Mouse (Mus musculus): Measurements from ENCODE around the gene Dusp22. TPM values are rescaled to one million over a fixed set of nuclear protein-coding genes. Genes with fewer than 3 reads are reported as not detected.

The Dusp22 gene
- polyA plus RNA-seq, 1 experiment from 2014 or later = 19.0 TPM

DNA sequence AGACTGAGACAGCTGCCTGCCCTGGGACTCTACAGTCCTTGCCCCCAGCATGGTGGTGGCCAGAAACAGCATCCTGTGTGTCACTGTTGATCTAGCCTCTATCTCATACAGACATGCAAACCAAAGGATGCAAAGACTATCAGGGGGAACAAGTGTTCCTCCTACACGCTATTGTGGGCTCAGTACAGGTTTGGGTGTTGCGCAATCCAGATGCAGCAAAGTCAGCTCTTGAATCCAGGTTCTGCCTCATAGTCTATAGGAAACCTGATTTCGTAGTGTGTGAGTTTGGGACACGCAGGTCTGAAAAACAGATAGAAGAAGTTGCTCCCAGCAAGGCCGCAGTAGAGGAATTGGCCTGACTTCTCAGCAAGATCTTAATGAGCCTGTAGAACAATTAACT, 42.9 kb downstream of the Dusp22 start:
- Histone ChIP-seq H3K4me3 (ENCODE audit: low read depth, low read length) (no peak overlapping the region), H3K27ac (ENCODE audit: low read depth, low read length) (no peak overlapping the region), H3K27me3 (ENCODE audit: control insufficient read depth, insufficient read depth, low read length) (no peaks in the 10 kb centered on the region), H3K9ac (ENCODE audit: low read depth, low read length) (no peak overlapping the region), H3K4me2 (replicated peaks; ENCODE audit: low read depth, low read length) (no peak overlapping the region), H3K4me1 (replicated peaks; ENCODE audit: control insufficient read depth, insufficient read depth, low read length) (no peaks in the 10 kb centered on the region), H3K9me3 (ENCODE audit: control insufficient read depth, low read length) (no peaks in the 10 kb centered on the region), H3K36me3 (ENCODE audit: control insufficient read depth, insufficient read depth, low read length) (no peaks in the 10 kb centered on the region)
- DNase-seq (ENCODE audit: low spot score) (no peak), ATAC-seq (ENCODE audit: low FRiP score) (no peak)
- WGBS = 97% methylated on average over 5 of the region's 5 CpGs

DNA sequence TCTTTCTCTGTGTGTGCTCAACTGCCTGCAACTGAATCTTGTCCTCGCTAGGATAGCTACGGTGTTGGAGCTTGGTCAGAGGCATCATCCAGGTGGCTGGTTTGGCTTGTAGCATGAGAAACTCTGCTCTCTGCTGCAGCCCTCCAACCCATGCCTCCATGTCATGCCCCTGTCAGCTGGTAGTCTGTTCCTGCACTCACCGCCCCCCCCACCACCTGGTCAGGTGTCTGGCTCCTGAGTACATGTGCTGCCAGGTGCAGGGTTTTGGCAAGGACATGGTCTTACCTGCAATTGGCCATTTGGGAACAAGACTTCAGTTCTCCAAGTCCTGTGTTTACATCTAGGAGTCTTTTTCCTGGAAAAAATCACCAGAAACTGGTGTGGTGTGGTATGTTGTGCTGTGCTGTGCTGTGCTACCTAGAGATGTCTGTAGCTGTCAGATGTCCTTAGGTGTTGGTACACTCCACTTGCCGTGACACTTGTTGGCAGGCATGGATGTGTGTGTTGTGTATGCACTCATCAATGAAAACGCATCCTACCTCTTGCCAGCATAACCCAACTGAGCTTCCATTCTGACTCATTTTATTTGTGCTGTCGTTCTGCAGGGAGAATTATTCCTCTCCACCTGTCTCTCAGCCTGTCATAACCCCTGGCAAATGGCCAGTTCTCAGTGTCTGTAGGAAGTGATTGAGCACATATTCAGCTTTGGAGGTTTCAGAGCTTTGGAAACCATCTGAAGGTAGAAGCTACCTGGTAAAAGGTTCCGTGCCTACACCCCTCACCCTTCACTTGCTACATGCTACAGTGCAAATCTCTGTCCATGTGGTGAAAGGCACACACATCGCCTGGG, 44.7 kb downstream of the Dusp22 start:
- Histone ChIP-seq H3K9ac (ENCODE audit: low read depth, low read length) (no peak overlapping the region), H3K36me3 (ENCODE audit: control insufficient read depth, insufficient read depth, low read length) (no peaks in the 10 kb centered on the region), H3K9me3 (ENCODE audit: control insufficient read depth, low read length) (no peaks in the 10 kb centered on the region), H3K27me3 (ENCODE audit: control insufficient read depth, insufficient read depth, low read length) (no peaks in the 10 kb centered on the region), H3K4me3 (ENCODE audit: low read depth, low read length) (no peak overlapping the region), H3K27ac (ENCODE audit: low read depth, low read length) (no peak overlapping the region), H3K4me2 (replicated peaks; ENCODE audit: low read depth, low read length) (no peak overlapping the region), H3K4me1 (replicated peaks; ENCODE audit: control insufficient read depth, insufficient read depth, low read length) (no peaks in the 10 kb centered on the region)
- ATAC-seq (ENCODE audit: low FRiP score) (no peak), DNase-seq (ENCODE audit: low spot score) (no peak)
- 84% methylated on average over 8 of the region's 8 CpGs for WGBS

DNA sequence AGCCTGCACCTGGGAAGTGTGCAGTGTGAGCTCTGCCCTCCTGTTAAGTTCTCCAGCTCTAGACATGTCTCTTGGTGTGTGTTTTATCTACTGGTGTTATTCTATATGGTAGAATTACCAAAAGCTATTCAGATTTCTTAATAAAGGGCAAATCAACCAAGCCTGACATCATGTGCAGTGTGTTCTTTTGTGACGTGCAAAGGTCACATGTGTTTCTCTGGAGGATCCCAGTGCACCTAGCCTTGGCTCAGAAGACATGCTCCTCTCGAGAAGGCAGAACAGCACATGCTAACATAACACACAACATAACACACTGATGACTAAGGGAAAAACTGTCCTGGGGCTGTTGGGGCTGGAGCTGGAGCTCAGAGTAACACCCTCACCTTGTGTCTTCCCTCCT, 51.3 kb downstream of the Dusp22 start:
- H3K4me1 ChIP-seq (replicated peaks; ENCODE audit: control insufficient read depth, insufficient read depth, low read length) = no peaks in the 10 kb centered on the region
- no peak for ATAC-seq (ENCODE audit: low FRiP score)
- H3K9ac ChIP-seq (ENCODE audit: low read depth, low read length) = no peak overlapping the region
- no peak overlapping the region for H3K4me2 ChIP-seq (replicated peaks; ENCODE audit: low read depth, low read length)
- no peaks in the 10 kb centered on the region for H3K36me3 ChIP-seq (ENCODE audit: control insufficient read depth, insufficient read depth, low read length)
- no peaks in the 10 kb centered on the region for H3K9me3 ChIP-seq (ENCODE audit: control insufficient read depth, low read length)
- H3K27me3 ChIP-seq (ENCODE audit: control insufficient read depth, insufficient read depth, low read length) = no peaks in the 10 kb centered on the region
- no peak overlapping the region for H3K27ac ChIP-seq (ENCODE audit: low read depth, low read length)
- DNase-seq (ENCODE audit: low spot score) = no peak
- WGBS = 82% methylated on average over 2 of the region's 2 CpGs
- H3K4me3 ChIP-seq (ENCODE audit: low read depth, low read length) = no peak overlapping the region

DNA sequence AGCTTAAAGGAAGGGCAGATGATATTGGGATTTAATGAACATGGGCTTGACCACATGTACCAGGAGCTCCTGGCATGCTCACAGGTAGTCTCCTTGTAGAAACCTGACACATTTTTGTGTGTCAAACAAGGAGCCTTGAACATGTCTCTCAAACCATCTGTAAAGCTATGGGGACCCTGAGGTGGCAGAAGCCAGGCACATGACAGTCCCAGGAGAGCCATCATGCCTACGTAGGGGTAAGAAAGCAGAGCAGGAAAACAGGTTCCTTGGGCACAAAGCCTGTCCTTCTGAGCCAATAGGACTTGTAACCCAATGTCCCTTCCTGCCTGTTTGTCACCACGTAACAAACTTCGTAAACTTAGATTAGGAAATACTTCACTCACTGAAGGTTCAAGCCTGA, 51.9 kb downstream of the Dusp22 start:
- no peaks in the 10 kb centered on the region for H3K4me1 ChIP-seq (replicated peaks; ENCODE audit: control insufficient read depth, insufficient read depth, low read length)
- ATAC-seq (ENCODE audit: low FRiP score) (no peak), DNase-seq (ENCODE audit: low spot score) (no peak)
- no peak overlapping the region for H3K4me2 ChIP-seq (replicated peaks; ENCODE audit: low read depth, low read length)
- no peak overlapping the region for H3K9ac ChIP-seq (ENCODE audit: low read depth, low read length)
- 88% methylated on average over 3 of the region's 3 CpGs for WGBS
- no peaks in the 10 kb centered on the region for H3K36me3 ChIP-seq (ENCODE audit: control insufficient read depth, insufficient read depth, low read length)
- no peaks in the 10 kb centered on the region for H3K27me3 ChIP-seq (ENCODE audit: control insufficient read depth, insufficient read depth, low read length)
- H3K9me3 ChIP-seq (ENCODE audit: control insufficient read depth, low read length) = no peaks in the 10 kb centered on the region
- no peak overlapping the region for H3K27ac ChIP-seq (ENCODE audit: low read depth, low read length)
- H3K4me3 ChIP-seq (ENCODE audit: low read depth, low read length) = no peak overlapping the region

DNA sequence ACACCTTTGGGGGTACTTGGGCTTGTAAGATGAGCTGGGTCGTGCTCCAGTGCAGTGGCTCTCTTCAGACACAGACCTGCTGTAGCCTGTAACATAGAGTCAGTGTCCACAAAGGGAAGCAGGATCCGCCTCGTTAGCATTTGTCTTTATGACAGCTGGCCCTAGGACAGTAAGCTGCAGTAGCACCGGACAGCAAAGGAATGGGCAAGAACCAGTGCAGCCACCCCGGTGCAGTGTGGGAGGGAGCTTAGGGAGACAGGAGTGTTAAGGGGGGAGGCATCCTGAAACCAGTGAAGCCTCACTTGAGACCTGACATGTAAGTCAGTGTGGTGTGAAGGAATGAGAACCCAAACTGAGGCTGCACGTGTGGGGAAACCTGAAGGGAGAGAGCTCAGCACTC, 52.5 kb downstream of the Dusp22 start:
- DNase-seq (ENCODE audit: low spot score) (no peak), ATAC-seq (ENCODE audit: low FRiP score) (no peak)
- Histone ChIP-seq H3K27me3 (ENCODE audit: control insufficient read depth, insufficient read depth, low read length) (no peaks in the 10 kb centered on the region), H3K9ac (ENCODE audit: low read depth, low read length) (no peak overlapping the region), H3K4me2 (replicated peaks; ENCODE audit: low read depth, low read length) (no peak overlapping the region), H3K27ac (ENCODE audit: low read depth, low read length) (no peak overlapping the region), H3K4me1 (replicated peaks; ENCODE audit: control insufficient read depth, insufficient read depth, low read length) (no peaks in the 10 kb centered on the region), H3K4me3 (ENCODE audit: low read depth, low read length) (no peak overlapping the region), H3K9me3 (ENCODE audit: control insufficient read depth, low read length) (no peaks in the 10 kb centered on the region), H3K36me3 (ENCODE audit: control insufficient read depth, insufficient read depth, low read length) (no peaks in the 10 kb centered on the region)
- WGBS = 78% methylated on average over 6 of the region's 6 CpGs

DNA sequence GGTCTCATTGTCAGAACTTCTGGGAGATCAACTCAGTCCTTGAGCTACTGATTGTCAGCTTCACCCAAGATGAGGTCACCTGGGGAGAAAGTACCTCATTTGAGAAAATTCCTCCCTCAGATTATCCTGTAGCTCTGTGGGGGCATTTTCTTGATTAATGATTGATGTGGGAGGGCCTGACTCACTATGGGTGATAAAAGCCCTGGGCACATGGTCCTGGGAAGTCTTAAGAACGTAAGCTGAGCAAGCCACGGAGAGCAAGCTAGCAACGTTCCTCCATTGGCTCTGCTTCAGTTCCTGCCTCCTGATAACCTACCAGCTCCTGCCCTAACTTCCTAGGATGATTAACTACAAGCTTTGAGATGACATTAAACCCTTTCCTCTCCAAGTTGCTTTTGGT, 53.8 kb downstream of the Dusp22 start:
- Histone ChIP-seq H3K9me3 (ENCODE audit: control insufficient read depth, low read length) (no peaks in the 10 kb centered on the region), H3K4me3 (ENCODE audit: low read depth, low read length) (no peak overlapping the region), H3K4me2 (replicated peaks; ENCODE audit: low read depth, low read length) (no peak overlapping the region), H3K9ac (ENCODE audit: low read depth, low read length) (no peak overlapping the region), H3K27me3 (ENCODE audit: control insufficient read depth, insufficient read depth, low read length) (no peaks in the 10 kb centered on the region), H3K27ac (ENCODE audit: low read depth, low read length) (no peak overlapping the region), H3K4me1 (replicated peaks; ENCODE audit: control insufficient read depth, insufficient read depth, low read length) (no peaks in the 10 kb centered on the region), H3K36me3 (ENCODE audit: control insufficient read depth, insufficient read depth, low read length) (no peaks in the 10 kb centered on the region)
- DNase-seq (ENCODE audit: low spot score) (no peak), ATAC-seq (ENCODE audit: low FRiP score) (no peak)
- 77% methylated on average over 3 of the region's 3 CpGs for WGBS

DNA sequence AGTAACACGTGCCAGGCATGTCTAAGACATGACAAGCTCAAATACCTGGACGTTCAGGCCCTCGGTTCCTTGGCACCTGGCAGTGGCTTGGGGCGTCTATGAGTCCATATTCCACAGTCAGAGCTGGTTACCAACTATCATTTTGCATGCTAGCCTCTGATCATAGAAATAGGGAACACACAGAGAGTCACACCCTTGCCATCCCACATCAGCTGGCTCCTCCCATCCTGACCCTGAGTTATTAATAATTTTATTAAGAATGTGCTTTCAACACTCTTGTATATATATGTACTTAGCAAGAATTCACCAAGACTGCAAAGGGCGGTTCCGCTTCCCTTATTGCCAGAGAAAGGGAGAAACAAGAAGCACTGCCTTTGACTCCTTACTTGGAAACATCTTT, 54.8 kb downstream of the Dusp22 start:
- ATAC-seq (ENCODE audit: low FRiP score) (no peak), DNase-seq (ENCODE audit: low spot score) (no peak)
- H3K4me2 ChIP-seq (replicated peaks; ENCODE audit: low read depth, low read length) = no peak overlapping the region
- no peak overlapping the region for H3K4me3 ChIP-seq (ENCODE audit: low read depth, low read length)
- 92% methylated on average over 6 of the region's 6 CpGs for WGBS
- no peaks in the 10 kb centered on the region for H3K27me3 ChIP-seq (ENCODE audit: control insufficient read depth, insufficient read depth, low read length)
- H3K4me1 ChIP-seq (replicated peaks; ENCODE audit: control insufficient read depth, insufficient read depth, low read length) = no peaks in the 10 kb centered on the region
- H3K9me3 ChIP-seq (ENCODE audit: control insufficient read depth, low read length) = no peaks in the 10 kb centered on the region
- H3K36me3 ChIP-seq (ENCODE audit: control insufficient read depth, insufficient read depth, low read length) = no peaks in the 10 kb centered on the region
- no peak overlapping the region for H3K27ac ChIP-seq (ENCODE audit: low read depth, low read length)
- H3K9ac ChIP-seq (ENCODE audit: low read depth, low read length) = no peak overlapping the region

DNA sequence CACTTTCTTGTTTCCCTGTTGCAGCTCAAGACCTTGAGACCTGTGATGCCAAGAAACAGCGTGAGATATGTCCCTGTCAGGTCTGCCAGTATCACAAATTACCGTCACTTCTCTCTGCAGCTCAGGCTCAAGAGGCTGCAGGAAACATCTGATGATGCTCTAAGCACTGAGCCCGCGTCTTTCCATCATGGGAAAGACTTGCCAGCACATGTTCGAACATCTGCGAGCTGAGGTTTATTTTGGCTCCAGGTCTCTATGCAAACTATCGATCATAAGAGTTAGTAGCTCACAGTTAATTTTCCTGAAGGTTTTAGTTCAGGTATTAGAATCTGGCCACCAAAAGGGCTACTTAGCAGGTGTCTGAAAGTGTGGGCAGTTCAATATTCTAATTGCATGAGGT, 55.3 kb downstream of the Dusp22 start:
- Histone ChIP-seq H3K36me3 (ENCODE audit: control insufficient read depth, insufficient read depth, low read length) (no peaks in the 10 kb centered on the region), H3K9me3 (ENCODE audit: control insufficient read depth, low read length) (no peaks in the 10 kb centered on the region), H3K9ac (ENCODE audit: low read depth, low read length) (no peak overlapping the region), H3K4me3 (ENCODE audit: low read depth, low read length) (no peak overlapping the region), H3K27ac (ENCODE audit: low read depth, low read length) (no peak overlapping the region), H3K4me2 (replicated peaks; ENCODE audit: low read depth, low read length) (no peak overlapping the region), H3K27me3 (ENCODE audit: control insufficient read depth, insufficient read depth, low read length) (no peaks in the 10 kb centered on the region), H3K4me1 (replicated peaks; ENCODE audit: control insufficient read depth, insufficient read depth, low read length) (no peaks in the 10 kb centered on the region)
- ATAC-seq (ENCODE audit: low FRiP score) = no peak
- DNase-seq (ENCODE audit: low spot score) = no peak
- 91% methylated on average over 7 of the region's 7 CpGs for WGBS

DNA sequence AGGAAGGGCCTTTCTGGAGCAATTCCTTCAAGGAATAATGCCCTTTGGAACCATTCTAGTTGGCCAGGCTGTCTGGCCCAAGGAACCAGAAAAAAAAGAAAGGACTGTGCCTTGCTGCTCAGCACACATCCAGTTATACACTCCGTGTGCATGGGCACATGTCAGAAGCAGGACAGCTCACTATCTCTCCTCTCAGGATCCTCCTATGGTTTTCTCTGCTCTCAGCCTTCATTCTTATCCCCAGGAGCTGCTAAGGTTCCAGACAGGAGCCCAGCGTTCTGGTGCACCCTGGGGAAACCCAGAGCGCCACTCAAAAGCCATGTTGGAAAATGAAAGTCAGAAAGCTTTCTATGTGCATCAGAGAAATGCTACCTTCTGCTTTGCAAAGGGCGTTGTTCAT, 55.8 kb downstream of the Dusp22 start:
- Histone ChIP-seq H3K4me3 (ENCODE audit: low read depth, low read length) (no peak overlapping the region), H3K9ac (ENCODE audit: low read depth, low read length) (no peak overlapping the region), H3K9me3 (ENCODE audit: control insufficient read depth, low read length) (no peaks in the 10 kb centered on the region), H3K27me3 (ENCODE audit: control insufficient read depth, insufficient read depth, low read length) (no peaks in the 10 kb centered on the region), H3K4me2 (replicated peaks; ENCODE audit: low read depth, low read length) (no peak overlapping the region), H3K36me3 (ENCODE audit: control insufficient read depth, insufficient read depth, low read length) (no peaks in the 10 kb centered on the region), H3K27ac (ENCODE audit: low read depth, low read length) (no peak overlapping the region), H3K4me1 (replicated peaks; ENCODE audit: control insufficient read depth, insufficient read depth, low read length) (no peaks in the 10 kb centered on the region)
- no peak for DNase-seq (ENCODE audit: low spot score)
- ATAC-seq (ENCODE audit: low FRiP score) = no peak
- WGBS = 87% methylated on average over 4 of the region's 4 CpGs
